Mouse (Mus musculus): Measurements from ENCODE around the gene Yy2.

DNA sequence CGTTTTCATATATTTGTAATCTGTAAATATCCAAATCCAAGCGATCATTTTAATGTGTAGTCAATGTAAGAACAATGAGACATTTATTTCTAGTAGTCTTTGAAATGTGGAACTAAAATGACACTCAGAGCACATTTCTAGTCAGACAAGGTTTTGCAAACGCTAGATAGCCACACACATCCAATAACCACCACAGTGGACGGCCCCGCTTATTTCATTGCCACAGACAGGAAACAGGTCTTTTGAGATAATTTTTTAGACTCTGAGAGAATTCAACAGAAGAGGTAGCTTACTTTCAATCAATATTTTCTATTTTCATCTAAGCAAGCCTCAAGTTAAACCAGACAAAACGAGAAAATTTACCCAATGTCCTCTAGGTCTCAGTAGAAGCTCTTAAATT, 27.1 kb upstream of the Yy2 start:
- TF ChIP-seq CTCF (IDR thresholded peaks at IDR 0.05; ENCODE audit: low read depth, low read length): no peak
- TF ChIP-seq POLR2A (IDR thresholded peaks at IDR 0.05; ENCODE audit: borderline replicate concordance, low read depth, low read length): no peak
